Mouse (Mus musculus) layer of hippocampus, adult 6 months (tissue): ENCODE results near the gene Sgsm2. TPM values are rescaled to one million over a fixed set of nuclear protein-coding genes. Genes with fewer than 3 reads are reported as not detected.
A peak's percentile ranks its signal among the peaks of the same experiment; 100 is the strongest.

Experiments used
- long read RNA-seq, 2 experiments: library from polyadenylated mRNA; unstranded; transcript quantifications; one replicate each; pipeline ENCODE4 v2.0.0; 2019 to 2020
- microRNA-seq: library from miRNA; unstranded; fragments of <30 nt; microRNA quantifications from one replicate; pipeline ENCODE4 v1.2.0, GENCODE M21; 2020
- polyA plus RNA-seq: library from polyadenylated mRNA; unstranded; fragments of <200 nt; fragmentation: Nextera tagmentation; gene quantifications from 2 replicates; pipeline ENCODE4 v1.2.3, GENCODE M21; 2021

Gene Sgsm2
- 6.5 and 7.5 TPM in 2 replicates for polyA plus RNA-seq
- long read RNA-seq, experiment 1, partial matches to known transcripts = 6 of 15 reads
- long read RNA-seq, experiment 1, other reads (novel, unspliced or antisense) = 9 of 15 reads
- long read RNA-seq, experiment 2, full-length matches to known transcripts = 4 of 32 reads
- long read RNA-seq, experiment 2, partial matches to known transcripts = 12 of 32 reads
- long read RNA-seq, experiment 2, other reads (novel, unspliced or antisense) = 16 of 32 reads

GRCm38 (mm10) chr11:74896901-74897677, at the start of gene Sgsm2:
TSS of gene Sgsm2 (minus strand) at chr11:74897060.

GRCm38 (mm10) chr11:74925577-74926387, 28.9 kb upstream of the Sgsm2 start, which contains the start of the genes Smg6 and Srr:
TSS of gene Smg6 (plus strand) at chr11:74925823.
TSS of gene Srr (minus strand) at chr11:74925948.

GRCm38 (mm10) chr11:74897678-74898516, 1.0 kb upstream of the Sgsm2 start, which contains the start of gene Tsr1:
TSS of gene Tsr1 (plus strand) at chr11:74898071.

GRCm38 (mm10) chr11:74830256-74831161, 66.4 kb downstream of the Sgsm2 start, which contains the start of gene Mnt:
TSS of gene Mnt (plus strand) at chr11:74830920.

Small RNA genes lying within 50 kb of the gene (microRNA-seq; reads per million reads assigned to microRNA genes)
- 7.5 reads per million, percentile 26 among the genes with 10 or more reads in this experiment for gene Mir6926

Other genes with a start within 250 kb of the Sgsm2 start
- 14.8 and 15.0 TPM in 2 replicates for gene Cluh, start 247.6 kb downstream of the Sgsm2 start, polyA plus RNA-seq
- gene Pafah1b1, start 172.4 kb downstream of the Sgsm2 start, polyA plus RNA-seq = 27.9 and 29.9 TPM in 2 replicates
- 13.3 and 19.1 TPM in 2 replicates for gene Mettl16, start 126.2 kb downstream of the Sgsm2 start, polyA plus RNA-seq
- gene Mnt, start 66.1 kb downstream of the Sgsm2 start, polyA plus RNA-seq = 3.7 and 4.3 TPM in 2 replicates
- 13.0 and 14.4 TPM in 2 replicates for gene Tsr1, start 1.0 kb upstream of the Sgsm2 start, polyA plus RNA-seq
- 4.2 and 4.6 TPM in 2 replicates for gene Smg6, start 28.8 kb upstream of the Sgsm2 start, polyA plus RNA-seq
- 59.9 and 61.9 TPM in 2 replicates for gene Srr, start 28.9 kb upstream of the Sgsm2 start, polyA plus RNA-seq